ENCODE assay signal across 25 mouse cellular contexts in genomic region chr2:181122642-181123041, GRCm38 (mm10). TPM values are rescaled to one million over a fixed set of nuclear protein-coding genes. Genes with fewer than 3 reads are reported as not detected.
A peak's percentile ranks its signal among the peaks of the same experiment; 100 is the strongest.
DNase-seq lines count a peak whose midpoint lies in the region; ATAC-seq and TF ChIP-seq lines count a peak whose summit lies in the region.
"Had no signal": no experiment of that assay in that cellular context is flagged by ENCODE, and none has a peak within 500 bp of the region (broad histone marks: within the 10 kb centered on the region; RNA-seq: fewer than 3 reads in every experiment).

No protein-coding gene starts in this region.

- no peak overlapping the region for H3K4me2 ChIP-seq in hindbrain, postnatal 0 days (ENCODE audit: low read depth, low read length)
- no peak overlapping the region for H3K4me2 ChIP-seq in CH12.LX (ENCODE audit: insufficient read depth, low read depth, poor library complexity, severe bottlenecking)
- H3K4me2 ChIP-seq in midbrain, embryonic 14.5 days (ENCODE audit: low read length), result no peak overlapping the region
- no peak overlapping the region for H3K4me2 ChIP-seq in heart, embryonic 12.5 days
- H3K4me2 ChIP-seq: limb, embryonic 12.5 days had no signal

- peaks cover 47% of the 10 kb centered on the region for H3K4me1 ChIP-seq in hindbrain, embryonic 10.5 days (replicated peaks)
- H3K4me1 ChIP-seq in hindbrain, postnatal 0 days (ENCODE audit: insufficient read depth, low read length), result peaks cover 19% of the 10 kb centered on the region
- no peaks in the 10 kb centered on the region for H3K4me1 ChIP-seq in CH12.LX (ENCODE audit: control insufficient read depth in 1 of 2, insufficient read depth in 2 of 2)
- H3K4me1 ChIP-seq in midbrain, embryonic 14.5 days (ENCODE audit: control insufficient read depth, insufficient read depth, low read length), result peaks cover 46% of the 10 kb centered on the region
- H3K4me1 ChIP-seq in heart, embryonic 12.5 days (replicated peaks), result no peaks in the 10 kb centered on the region
- H3K4me1 ChIP-seq: heart, embryonic 10.5 days; limb, embryonic 12.5 days had no signal

- TF ChIP-seq EP300 in CH12.LX (IDR thresholded peaks at IDR 0.05; ENCODE audit: low read length), result no peak

- H3K36me3 ChIP-seq in hindbrain, embryonic 10.5 days, result no peaks in the 10 kb centered on the region
- H3K36me3 ChIP-seq in hindbrain, postnatal 0 days (ENCODE audit: insufficient read depth, low read length), result no peaks in the 10 kb centered on the region
- no peaks in the 10 kb centered on the region for H3K36me3 ChIP-seq in CH12.LX (replicated peaks in 1 of 2; ENCODE audit: control insufficient read depth in 1 of 2, insufficient read depth in 1 of 2, low read length in 1 of 2)
- H3K36me3 ChIP-seq in midbrain, embryonic 14.5 days (ENCODE audit: control insufficient read depth, insufficient read depth, low read length), result no peaks in the 10 kb centered on the region
- H3K36me3 ChIP-seq in heart, embryonic 12.5 days, result no peaks in the 10 kb centered on the region
- H3K36me3 ChIP-seq: heart, embryonic 10.5 days; limb, embryonic 12.5 days had no signal

- TF ChIP-seq CTCF in hindbrain, postnatal 0 days (IDR thresholded peaks at IDR 0.05; ENCODE audit: low read depth), result no peak
- TF ChIP-seq CTCF in CH12.LX (conservative IDR thresholded peaks at IDR 0.05 in 1 of 2, IDR thresholded peaks at IDR 0.05 in 1 of 2; ENCODE audit: low read depth in 2 of 2, low read length in 2 of 2), result no peak

- no peak for TF ChIP-seq POLR2A in CH12.LX (IDR thresholded peaks at IDR 0.05; ENCODE audit: low read depth, low read length)

- no peak for ATAC-seq in hindbrain, postnatal 0 days
- no peak for ATAC-seq in midbrain, embryonic 14.5 days (ENCODE audit: low FRiP score, low TSS enrichment)
- no peak for ATAC-seq in heart, embryonic 12.5 days (ENCODE audit: insufficient number of reproducible peaks, low FRiP score)
- ATAC-seq: intestine, postnatal 0 days; lung, postnatal 0 days had no signal

- dilution Hi-C loops in CH12.LX (cut with MboI; ENCODE audit: extremely low pct_ligation_motif_present, extremely low pct_unique_long_range_greater_than_20kb, low sequenced_read_pairs), result no loop called here

- no peak for DNase-seq in hindbrain, embryonic 10.5 days (ENCODE audit: low spot score)
- no peak for DNase-seq in hindbrain, postnatal 0 days (ENCODE audit: low spot score)
- DNase-seq in CH12.LX (ENCODE audit: extremely low read depth) (no peak), MN1 (ENCODE audit: low spot score) (peak; percentile 46)
- DNase-seq in midbrain, embryonic 14.5 days, result no peak
- DNase-seq in adrenal gland, postnatal 36 days, result no peak
- no peak for DNase-seq in heart, adult 8-10 months (ENCODE audit: low spot score)
- DNase-seq: cerebellum, adult 11 months; gastrocnemius, postnatal 25 days; heart, postnatal 36 days; right cerebral cortex, postnatal 25 days; thymus, postnatal 14 days had no signal

- in situ Hi-C loops in CH12.LX (cut with MboI; ENCODE audit: low pct_ligation_motif_present, low pct_unique_long_range_greater_than_20kb, low sequenced_read_pairs), result no loop called here

- no peak overlapping the region for H3K9ac ChIP-seq in hindbrain, postnatal 0 days (replicated peaks; ENCODE audit: low read length)
- H3K9ac ChIP-seq in CH12.LX (ENCODE audit: insufficient read depth, low read depth), result no peak overlapping the region
- peak overlapping the region; percentile 16; the same call in 1 of the 2 replicates for H3K9ac ChIP-seq in midbrain, embryonic 14.5 days (replicated peaks; ENCODE audit: low read length)
- no peak overlapping the region for H3K9ac ChIP-seq in heart, embryonic 12.5 days
- H3K9ac ChIP-seq: limb, embryonic 12.5 days; liver, embryonic 14.5 days had no signal

- peak overlapping the region; percentile 56; the same call in 1 of the 2 replicates for H3K27ac ChIP-seq in hindbrain, embryonic 10.5 days
- no peak overlapping the region for H3K27ac ChIP-seq in hindbrain, postnatal 0 days
- H3K27ac ChIP-seq in CH12.LX (ENCODE audit: insufficient read depth, low read depth), result no peak overlapping the region
- peak overlapping the region; percentile 85 for H3K27ac ChIP-seq in midbrain, embryonic 14.5 days (replicated peaks; ENCODE audit: low read depth, low read length)
- H3K27ac ChIP-seq in heart, embryonic 12.5 days (ENCODE audit: poor library complexity, severe bottlenecking), result no peak overlapping the region
- H3K27ac ChIP-seq: heart, embryonic 10.5 days; kidney, postnatal 0 days; limb, embryonic 12.5 days; liver, embryonic 14.5 days; stomach, postnatal 0 days had no signal

- no peaks in the 10 kb centered on the region for H3K9me3 ChIP-seq in hindbrain, embryonic 10.5 days
- no peaks in the 10 kb centered on the region for H3K9me3 ChIP-seq in hindbrain, postnatal 0 days (ENCODE audit: low read length)
- H3K9me3 ChIP-seq in CH12.LX (replicated peaks; ENCODE audit: low read length), result no peaks in the 10 kb centered on the region
- H3K9me3 ChIP-seq in midbrain, embryonic 14.5 days (ENCODE audit: control insufficient read depth, low read length), result no peaks in the 10 kb centered on the region
- H3K9me3 ChIP-seq in heart, embryonic 12.5 days (replicated peaks), result no peaks in the 10 kb centered on the region
- H3K9me3 ChIP-seq: heart, embryonic 10.5 days; limb, embryonic 12.5 days had no signal

- no peak for TF ChIP-seq RAD21 in CH12.LX (IDR thresholded peaks at IDR 0.05; ENCODE audit: low read depth, low read length)

- no peak overlapping the region for H3K4me3 ChIP-seq in hindbrain, embryonic 10.5 days
- H3K4me3 ChIP-seq in hindbrain, postnatal 0 days (ENCODE audit: low read length), result no peak overlapping the region
- no peak overlapping the region for H3K4me3 ChIP-seq in CH12.LX (replicated peaks in 1 of 3; ENCODE audit: low read depth in 2 of 3, low read length in 2 of 3, poor library complexity in 1 of 3)
- no peak overlapping the region for H3K4me3 ChIP-seq in midbrain, embryonic 14.5 days (replicated peaks; ENCODE audit: low read depth, low read length)
- H3K4me3 ChIP-seq in heart, embryonic 12.5 days, result no peak overlapping the region
- H3K4me3 ChIP-seq: erythroblast, embryonic 14.5 days; heart, embryonic 10.5 days; limb, embryonic 12.5 days; myocyte had no signal

- H3K79me2 ChIP-seq in CH12.LX (replicated peaks; ENCODE audit: control insufficient read depth, extremely low read depth, insufficient read depth, poor library complexity, severe bottlenecking), result no peaks in the 10 kb centered on the region

- no peaks in the 10 kb centered on the region for H3K27me3 ChIP-seq in hindbrain, embryonic 10.5 days (ENCODE audit: insufficient read depth, poor library complexity, severe bottlenecking)
- no peaks in the 10 kb centered on the region for H3K27me3 ChIP-seq in hindbrain, postnatal 0 days (ENCODE audit: insufficient read depth, low read length)
- peaks cover 98% of the 10 kb centered on the region for H3K27me3 ChIP-seq in CH12.LX (replicated peaks)
- H3K27me3 ChIP-seq in midbrain, embryonic 14.5 days (ENCODE audit: control insufficient read depth, insufficient read depth, low read length), result no peaks in the 10 kb centered on the region
- peaks cover 56% of the 10 kb centered on the region for H3K27me3 ChIP-seq in heart, embryonic 12.5 days (replicated peaks)

TF ChIP-seq in CH12.LX, 34 proteins besides CTCF, POLR2A, EP300 and RAD21:
- no peak for TF ChIP-seq IRF4 (IDR thresholded peaks at IDR 0.05; ENCODE audit: low read depth, low read length)
- TF ChIP-seq MAFK (IDR thresholded peaks at IDR 0.05; ENCODE audit: insufficient replicate concordance, low read length), result peak; percentile 74
- TF ChIP-seq E2F4 (IDR thresholded peaks at IDR 0.05; ENCODE audit: insufficient replicate concordance, low read depth, low read length), result no peak
- TF ChIP-seq HCFC1 (IDR thresholded peaks at IDR 0.05; ENCODE audit: low read depth, low read length), result no peak
- no peak for TF ChIP-seq KAT2A (IDR thresholded peaks at IDR 0.05; ENCODE audit: insufficient replicate concordance, low read length)
- TF ChIP-seq MAZ (IDR thresholded peaks at IDR 0.05; ENCODE audit: low read depth, low read length), result no peak

RNA-seq across cellular contexts. Expression of gene Kcnq2, which starts 12.5 kb away (rescaled TPM):
- 5.4 and 15.5 TPM in 2 replicates for polyA plus RNA-seq in hindbrain, embryonic 10.5 days (2016; fragmentation: Nextera tagmentation; extraction: Ambion mirVana)
- total RNA-seq in hindbrain, postnatal 0 days (2014; rRNA removed), result 128 and 142 TPM in 2 replicates
- 32.3 and 34.6 TPM in 2 replicates for polyA plus RNA-seq in hindbrain, postnatal 0 days (2015; fragmentation: Nextera tagmentation; extraction: Ambion mirVana)
- total RNA-seq in CH12.LX (2012; rRNA removed) (0.04 TPM in 2 replicates), CH12.LX (2014; rRNA removed) (not detected in 2 replicates)
- not detected in 2 replicates for polyA plus RNA-seq in CH12.LX (2012; ENCODE audit: insufficient read length, low read depth)
- polyA plus RNA-seq in midbrain, embryonic 14.5 days (2014; fragmentation: Nextera tagmentation; extraction: Ambion mirVana), result 52.0 and 52.4 TPM in 2 replicates
- total RNA-seq in adrenal gland, postnatal 36 days (2021), result 1 to 10 TPM; 3.2 to 4.4 TPM
- polyA plus RNA-seq in heart, embryonic 12.5 days (2016; fragmentation: Nextera tagmentation; extraction: Ambion mirVana), result 0.11 TPM in 1 of 2 replicates, not detected in the other
- total RNA-seq in heart, adult 8-10 months (2022), result under 1 TPM in 3 of 4 experiments, not detected in 1; 0.06 to 0.12 (median 0.09) TPM
- total RNA-seq: gastrocnemius, postnatal 25 days; heart, postnatal 36 days; megakaryocyte, adult 5-6 weeks had no signal
- polyA plus RNA-seq: C2C12; kidney, postnatal 0 days; lung, postnatal 0 days; myocyte had no signal

RNA-seq across cellular contexts. Expression of gene Eef1a2, which starts 34.2 kb away (rescaled TPM):
- 0.47 TPM in 1 of 2 replicates, not detected in the other for polyA plus RNA-seq in hindbrain, embryonic 10.5 days (2016; fragmentation: Nextera tagmentation; extraction: Ambion mirVana)
- total RNA-seq in hindbrain, postnatal 0 days (2014; rRNA removed), result 304 and 351 TPM in 2 replicates
- 24.7 and 26.7 TPM in 2 replicates for polyA plus RNA-seq in hindbrain, postnatal 0 days (2015; fragmentation: Nextera tagmentation; extraction: Ambion mirVana)
- total RNA-seq in CH12.LX (2012; rRNA removed) (not detected in 2 replicates), CH12.LX (2014; rRNA removed) (not detected in 2 replicates)
- not detected in 2 replicates for polyA plus RNA-seq in CH12.LX (2012; ENCODE audit: insufficient read length, low read depth)
- 12.7 and 14.1 TPM in 2 replicates for polyA plus RNA-seq in midbrain, embryonic 14.5 days (2014; fragmentation: Nextera tagmentation; extraction: Ambion mirVana)
- 10 to 100 TPM; 33.0 to 40.3 TPM for total RNA-seq in adrenal gland, postnatal 36 days (2021)
- polyA plus RNA-seq in heart, embryonic 12.5 days (2016; fragmentation: Nextera tagmentation; extraction: Ambion mirVana), result 7.7 and 7.9 TPM in 2 replicates
- 1,000 to 10,000 TPM; 1,613 to 1,715 (median 1,670) TPM for total RNA-seq in heart, adult 8-10 months (2022)
- total RNA-seq: common myeloid progenitor, adult 5-6 weeks; megakaryocyte, adult 5-6 weeks had no signal
- polyA plus RNA-seq: erythroblast, embryonic 14.5 days; liver, embryonic 14.5 days had no signal

Comparison
In these comparisons a context has a peak if more than half of its experiments do, and no peak if none do; other contexts are left out.
1. H3K27ac ChIP-seq: peak in hindbrain, embryonic 10.5 days (single experiment) and midbrain, embryonic 14.5 days (single experiment); none in hindbrain, postnatal 0 days (single experiment), CH12.LX (single experiment) and heart, embryonic 12.5 days (single experiment).